Mouse (Mus musculus) erythroblast, embryonic 14.5 days (primary cell): ENCODE results near the gene Car10. TPM values are rescaled to one million over a fixed set of nuclear protein-coding genes. Genes with fewer than 3 reads are reported as not detected.

Source experiments
- H3K27me3 ChIP-seq: 2 replicates; pipeline ENCODE4 v1.6.1; 2012; ENCODE audit warnings: inconsistent platforms; ENCODE audit not compliant: control insufficient read depth
- H3K36me3 ChIP-seq: 2 replicates; pipeline ENCODE4 v1.6.1; 2012; ENCODE audit warnings: mild to moderate bottlenecking, inconsistent platforms; ENCODE audit not compliant: control insufficient read depth
- H3K4me1 ChIP-seq: 2 replicates; pipeline ENCODE4 v1.6.1; 2012; ENCODE audit warnings: inconsistent platforms; ENCODE audit not compliant: control insufficient read depth
- H3K4me3 ChIP-seq: replicated peaks from 2 replicates; pipeline ENCODE3; 2012; ENCODE audit warnings: moderate library complexity, mild to moderate bottlenecking, inconsistent platforms
- H3K9me3 ChIP-seq: 2 replicates; pipeline ENCODE4 v1.6.1; 2012; ENCODE audit warnings: low read length, inconsistent platforms, mixed read lengths; ENCODE audit not compliant: control insufficient read depth
- GATA1 ChIP-seq: IDR thresholded peaks from 2 replicates; pipeline ENCODE4 v1.6.1; 2012; ENCODE audit warnings: low read length, inconsistent platforms, mixed read lengths
- TAL1 ChIP-seq: IDR thresholded peaks from 3 replicates; pipeline ENCODE4 v1.6.1; 2012; ENCODE audit warnings: low read length, inconsistent platforms, mixed read lengths
- polyA plus RNA-seq: library from polyadenylated mRNA; stranded (reverse); fragments of >175 nt; gene quantifications from 2 replicates; pipeline ENCODE4 v1.2.3, GENCODE M21; 2012

Gene Car10
- polyA plus RNA-seq, 1 experiment, result not detected

- no peak for TF ChIP-seq GATA1
- TF ChIP-seq TAL1, result no peak
- Histone ChIP-seq H3K4me3 (no peak overlapping the region), H3K36me3 (no peaks in the 10 kb centered on the region), H3K4me1 (no peaks in the 10 kb centered on the region), H3K9me3 (no peaks in the 10 kb centered on the region), H3K27me3 (no peaks in the 10 kb centered on the region)
These were observed 310.2 kb downstream of the Car10 start for GRCm38 (mm10) chr11:93407981-93408380.

- no peak overlapping the region for H3K4me3 ChIP-seq
- H3K36me3 ChIP-seq, result no peaks in the 10 kb centered on the region
- H3K4me1 ChIP-seq, result no peaks in the 10 kb centered on the region
- TF ChIP-seq GATA1, result no peak
- no peaks in the 10 kb centered on the region for H3K27me3 ChIP-seq
- peaks cover 7% of the 10 kb centered on the region for H3K9me3 ChIP-seq
These were observed 333.7 kb downstream of the Car10 start for GRCm38 (mm10) chr11:93431482-93431881.

- H3K36me3 ChIP-seq, result no peaks in the 10 kb centered on the region
- no peaks in the 10 kb centered on the region for H3K27me3 ChIP-seq
- peaks cover 9% of the 10 kb centered on the region for H3K9me3 ChIP-seq
- H3K4me1 ChIP-seq, result no peaks in the 10 kb centered on the region
- no peak overlapping the region for H3K4me3 ChIP-seq
- TF ChIP-seq GATA1 (no peak), TAL1 (no peak)
These were observed 337.4 kb downstream of the Car10 start for GRCm38 (mm10) chr11:93434997-93435915.

GRCm38 (mm10) chr11:93436892-93437291 is 339.1 kb downstream of the Car10 start:
- Histone ChIP-seq H3K4me3 (no peak overlapping the region), H3K4me1 (no peaks in the 10 kb centered on the region), H3K9me3 (0 out of 2 replicates have a peak, but pooled peaks cover 2% of the 10 kb centered on the region), H3K36me3 (no peaks in the 10 kb centered on the region), H3K27me3 (no peaks in the 10 kb centered on the region)
- no peak for TF ChIP-seq GATA1

GRCm38 (mm10) chr11:93440466-93440865 is 342.6 kb downstream of the Car10 start:
- no peaks in the 10 kb centered on the region for H3K4me1 ChIP-seq
- H3K36me3 ChIP-seq, result no peaks in the 10 kb centered on the region
- no peaks in the 10 kb centered on the region for H3K27me3 ChIP-seq
- peaks cover 4% of the 10 kb centered on the region; the same call in 1 of the 2 replicates for H3K9me3 ChIP-seq
- no peak for TF ChIP-seq GATA1
- TF ChIP-seq TAL1, result no peak
- no peak overlapping the region for H3K4me3 ChIP-seq

DNA sequence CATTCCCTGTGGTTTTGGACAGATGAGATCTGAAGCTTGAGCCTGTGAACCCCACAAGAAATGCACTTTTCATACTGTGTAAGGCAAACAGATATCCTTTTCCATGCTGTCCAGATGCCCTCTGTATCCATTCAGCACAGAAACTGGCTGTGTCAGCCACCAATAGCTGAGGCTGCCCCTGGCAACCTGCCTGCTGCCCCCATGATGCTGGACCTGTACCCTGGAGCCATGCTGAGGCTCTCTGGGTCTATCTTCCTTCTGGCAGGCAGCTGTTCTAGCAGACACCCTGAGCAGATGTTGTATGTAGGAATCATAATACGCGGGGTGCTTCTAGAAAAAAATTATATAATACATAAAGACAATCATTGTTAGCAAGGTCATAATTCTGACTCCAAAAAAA is 345.9 kb downstream of the Car10 start:
- H3K27me3 ChIP-seq, result no peaks in the 10 kb centered on the region
- no peak for TF ChIP-seq TAL1
- TF ChIP-seq GATA1, result no peak
- H3K4me1 ChIP-seq, result no peaks in the 10 kb centered on the region

DNA sequence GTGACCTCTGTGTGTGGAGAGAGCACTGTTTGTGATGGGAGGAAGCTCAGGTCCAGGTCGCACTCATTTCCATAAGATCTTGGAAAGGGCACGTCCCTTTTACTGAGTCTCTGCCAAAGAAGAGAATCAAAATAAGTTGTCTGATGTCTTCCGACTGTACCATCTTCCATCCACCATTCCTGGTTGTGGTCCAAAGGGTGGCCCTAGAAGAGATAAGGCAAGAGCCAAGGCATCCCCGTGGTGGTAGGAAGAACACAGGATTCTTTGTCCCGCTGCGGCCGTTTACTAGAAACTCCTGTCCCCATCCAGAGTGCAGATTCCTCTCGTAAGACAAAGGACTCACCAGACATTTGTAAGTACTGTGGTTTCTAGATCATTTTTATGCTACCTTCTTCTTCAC is 346.9 kb downstream of the Car10 start:
- Histone ChIP-seq H3K9me3 (peaks cover 2% of the 10 kb centered on the region; the same call in 1 of the 2 replicates), H3K36me3 (no peaks in the 10 kb centered on the region), H3K4me3 (no peak overlapping the region), H3K27me3 (no peaks in the 10 kb centered on the region), H3K4me1 (no peaks in the 10 kb centered on the region)
- no peak for TF ChIP-seq GATA1
- TF ChIP-seq TAL1, result no peak

More for the DNA sequence above, 345.9 kb downstream of the Car10 start:
- H3K36me3 ChIP-seq, result no peaks in the 10 kb centered on the region
- peaks cover 2% of the 10 kb centered on the region; the same call in 1 of the 2 replicates for H3K9me3 ChIP-seq
- H3K4me3 ChIP-seq, result no peak overlapping the region

DNA sequence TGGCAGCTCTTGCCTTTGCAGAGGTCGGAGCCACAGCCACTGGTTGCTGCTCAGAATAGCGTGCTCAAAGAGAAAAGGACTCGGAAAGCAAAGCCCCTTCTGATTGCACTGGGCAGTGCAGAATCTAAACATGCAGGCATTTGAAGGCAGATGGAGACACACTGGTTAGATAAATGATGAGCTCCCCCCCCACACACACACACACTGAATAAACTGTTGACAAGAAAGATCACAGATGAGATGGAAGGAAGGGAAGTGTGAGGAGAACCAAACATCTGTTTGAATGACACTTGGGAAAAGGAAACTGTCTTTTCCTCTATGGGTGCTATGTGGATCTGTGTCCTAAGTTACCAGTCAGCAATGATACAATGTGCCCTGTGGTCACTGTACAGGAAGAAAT is 349.7 kb downstream of the Car10 start:
- Histone ChIP-seq H3K36me3 (no peaks in the 10 kb centered on the region), H3K4me1 (no peaks in the 10 kb centered on the region), H3K27me3 (no peaks in the 10 kb centered on the region), H3K9me3 (peaks cover 10% of the 10 kb centered on the region), H3K4me3 (no peak overlapping the region)
- TF ChIP-seq TAL1 (no peak), GATA1 (no peak)

DNA sequence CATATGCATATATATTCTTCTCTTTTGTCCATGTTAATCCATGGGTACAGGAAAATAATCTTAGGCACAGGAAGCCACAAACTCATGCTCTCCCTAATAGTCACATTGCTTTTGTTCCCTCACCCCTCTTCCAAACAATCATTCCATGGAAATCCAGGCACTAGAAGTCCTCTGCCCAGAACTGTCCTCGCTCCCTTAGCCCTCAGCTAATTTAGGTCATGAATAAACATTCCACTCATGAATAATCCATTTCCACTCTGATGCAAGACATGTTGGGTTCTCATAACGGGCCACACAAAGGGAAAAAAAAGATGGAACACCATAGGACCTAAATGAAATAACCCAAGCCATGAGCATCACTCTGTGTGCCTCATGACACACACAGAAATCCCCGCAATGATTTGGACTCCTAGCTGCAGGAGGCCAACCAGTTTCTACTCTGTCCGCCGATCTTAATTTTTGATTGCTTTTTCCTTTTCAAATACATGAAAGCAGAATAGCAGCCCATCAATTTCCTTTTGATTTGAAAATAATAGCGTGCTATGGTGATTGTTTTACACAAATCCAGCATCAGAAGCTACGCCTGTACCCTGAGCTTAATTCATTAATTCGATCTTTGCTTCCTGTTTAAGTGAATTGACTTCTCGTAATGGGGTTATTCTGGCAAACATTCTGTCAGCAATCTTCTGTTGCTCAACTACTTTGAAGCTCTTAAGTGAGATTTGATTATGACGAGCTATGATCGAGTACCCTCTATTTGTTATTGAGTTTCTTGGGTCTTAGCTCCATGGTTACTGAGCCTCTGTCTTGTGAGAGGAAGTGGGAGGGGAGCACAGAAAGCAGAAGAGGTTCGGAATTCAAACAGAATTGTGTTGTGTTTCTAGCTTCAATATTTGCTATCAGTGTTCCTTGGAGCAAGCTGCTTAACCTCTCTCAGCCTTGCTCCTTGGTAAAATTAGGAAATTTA is 350.7 kb downstream of the Car10 start:
- Histone ChIP-seq H3K4me3 (no peak overlapping the region), H3K4me1 (no peaks in the 10 kb centered on the region), H3K36me3 (no peaks in the 10 kb centered on the region), H3K9me3 (peaks cover 10% of the 10 kb centered on the region), H3K27me3 (no peaks in the 10 kb centered on the region)
- TF ChIP-seq TAL1 (no peak), GATA1 (no peak)
